Mouse (Mus musculus) kidney, embryonic 15.5 days (tissue): ENCODE measurements at regions not wholly inside any gene's neighbourhood (a gene's known extent, or its start where the extent isn't known, plus 50 kb on each side); places are given as distances from the start of the nearest gene placed in this dataset.

Experiments used
- ATAC-seq: fragments of 200-750 bp; cut with Nextera tagmentation; replicated peaks from 2 replicates; pipeline ENCODE4 v1.8.0; 2017; ENCODE audit warnings: moderate TSS enrichment; ENCODE audit not compliant: low FRiP score
- H3K27ac ChIP-seq: fragments of 300-500 bp; sonication (generic); 2 replicates; pipeline ENCODE4 v1.5.1; 2015; ENCODE audit warnings: mild to moderate bottlenecking, inconsistent platforms
- H3K27me3 ChIP-seq: fragments of 300-500 bp; sonication (generic); 2 replicates; pipeline ENCODE4 v1.6.1; 2015; ENCODE audit warnings: inconsistent platforms
- H3K36me3 ChIP-seq: fragments of 300-500 bp; sonication (generic); 2 replicates; pipeline ENCODE4 v1.6.1; 2015; ENCODE audit warnings: inconsistent platforms
- H3K4me1 ChIP-seq: fragments of 300-500 bp; sonication (generic); 2 replicates; pipeline ENCODE4 v1.6.1; 2015; ENCODE audit warnings: inconsistent platforms
- H3K4me2 ChIP-seq: fragments of 300-500 bp; sonication (generic); 2 replicates; pipeline ENCODE4 v1.6.1; 2015; ENCODE audit warnings: moderate library complexity, mild to moderate bottlenecking, inconsistent platforms
- H3K4me3 ChIP-seq: fragments of 300-500 bp; sonication (generic); replicated peaks from 2 replicates; pipeline ENCODE4 v1.5.1; 2015; ENCODE audit warnings: mild to moderate bottlenecking, inconsistent platforms
- H3K9ac ChIP-seq: fragments of 300-500 bp; sonication (generic); 2 replicates; pipeline ENCODE4 v1.6.1; 2015; ENCODE audit warnings: mild to moderate bottlenecking, inconsistent platforms
- H3K9me3 ChIP-seq: fragments of 300-500 bp; sonication (generic); replicated peaks from 2 replicates; pipeline ENCODE4 v1.6.1; 2016; ENCODE audit warnings: inconsistent platforms
- WGBS: fragments of 180-500 bp; shearing (Covaris S2); methylation state at CpG from one replicate; pipeline ENCODE4 v1.1.7; 2015; ENCODE audit warnings: mixed read lengths; 5-methylcytosine and 5-hydroxymethylcytosine counted together

DNA sequence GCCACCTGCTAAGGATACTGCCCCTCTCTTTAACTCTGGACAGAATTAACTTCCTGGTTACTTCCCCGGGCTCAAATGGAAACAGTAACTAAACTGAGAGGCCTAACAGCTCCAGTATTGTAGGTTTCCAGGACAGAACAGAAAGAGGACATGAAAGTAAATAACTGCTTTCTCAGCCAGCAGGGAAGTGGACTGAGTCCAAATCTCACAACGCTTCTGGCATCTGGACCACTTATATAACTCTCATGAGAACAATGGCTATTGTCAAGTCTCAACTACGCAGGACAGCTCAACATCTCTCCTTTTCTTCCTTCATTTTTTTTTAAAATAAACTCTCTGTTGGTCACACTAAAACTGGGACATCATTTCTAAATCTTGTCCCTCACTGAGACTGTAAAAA, 594.8 kb downstream of the Rapgef2 start:
- Histone ChIP-seq H3K9me3 (no peaks in the 10 kb centered on the region), H3K36me3 (no peaks in the 10 kb centered on the region), H3K4me2 (no peak overlapping the region), H3K4me3 (no peak overlapping the region), H3K27me3 (no peaks in the 10 kb centered on the region), H3K4me1 (no peaks in the 10 kb centered on the region), H3K27ac (no peak overlapping the region), H3K9ac (no peak overlapping the region)
- no peak for ATAC-seq
- WGBS, result 37% methylated on average over 3 of the region's 3 CpGs

DNA sequence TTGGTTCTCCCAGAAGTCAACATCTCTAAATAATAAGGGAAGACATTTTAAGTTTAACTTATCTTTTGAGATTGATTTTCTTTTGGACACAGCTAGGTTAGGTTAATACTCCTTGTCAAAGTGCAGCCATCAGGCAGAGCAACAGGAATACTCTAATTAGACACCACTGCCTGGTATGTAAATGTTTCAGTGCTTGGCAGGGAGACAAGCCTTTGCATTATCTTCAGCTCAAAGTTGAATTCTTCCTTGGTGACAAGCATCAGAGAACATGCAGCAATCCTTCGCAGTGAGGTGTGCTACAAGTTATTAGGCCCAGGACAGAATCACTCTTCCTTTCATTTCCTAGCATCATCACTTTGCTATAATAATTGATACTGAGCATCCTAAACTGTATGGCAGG, 608.7 kb downstream of the Rapgef2 start:
- whole genome bisulfite sequencing, result 86% methylated on average over 1 of the region's 1 CpGs
- H3K9me3 ChIP-seq, result no peaks in the 10 kb centered on the region

DNA sequence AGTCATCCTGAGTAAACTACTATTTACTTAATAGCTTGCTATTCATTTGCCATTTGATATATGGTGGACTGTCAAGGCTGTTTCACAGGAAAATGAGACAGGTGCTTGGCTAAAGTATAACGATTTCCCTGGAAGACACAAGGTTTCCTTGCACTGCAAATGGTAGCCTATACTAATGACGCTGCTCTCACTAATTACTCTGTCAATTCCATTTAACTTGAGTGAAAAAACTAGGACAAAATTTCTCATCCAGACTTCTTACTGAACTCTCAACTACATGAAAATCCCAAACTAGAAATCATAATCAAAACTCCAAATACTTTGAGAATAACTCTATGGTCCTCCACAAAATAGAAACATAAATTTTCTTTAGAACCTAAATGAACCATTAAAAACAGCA, 609.5 kb downstream of the Rapgef2 start:
- no peak for ATAC-seq
- 84% methylated on average over 2 of the region's 2 CpGs for WGBS
- H3K27ac ChIP-seq, result no peak overlapping the region

More for the DNA sequence above, 608.7 kb downstream of the Rapgef2 start:
- Histone ChIP-seq H3K4me3 (no peak overlapping the region), H3K9ac (no peak overlapping the region), H3K4me1 (no peaks in the 10 kb centered on the region), H3K36me3 (no peaks in the 10 kb centered on the region), H3K4me2 (no peak overlapping the region), H3K27ac (no peak overlapping the region), H3K27me3 (no peaks in the 10 kb centered on the region)
- ATAC-seq, result no peak

DNA sequence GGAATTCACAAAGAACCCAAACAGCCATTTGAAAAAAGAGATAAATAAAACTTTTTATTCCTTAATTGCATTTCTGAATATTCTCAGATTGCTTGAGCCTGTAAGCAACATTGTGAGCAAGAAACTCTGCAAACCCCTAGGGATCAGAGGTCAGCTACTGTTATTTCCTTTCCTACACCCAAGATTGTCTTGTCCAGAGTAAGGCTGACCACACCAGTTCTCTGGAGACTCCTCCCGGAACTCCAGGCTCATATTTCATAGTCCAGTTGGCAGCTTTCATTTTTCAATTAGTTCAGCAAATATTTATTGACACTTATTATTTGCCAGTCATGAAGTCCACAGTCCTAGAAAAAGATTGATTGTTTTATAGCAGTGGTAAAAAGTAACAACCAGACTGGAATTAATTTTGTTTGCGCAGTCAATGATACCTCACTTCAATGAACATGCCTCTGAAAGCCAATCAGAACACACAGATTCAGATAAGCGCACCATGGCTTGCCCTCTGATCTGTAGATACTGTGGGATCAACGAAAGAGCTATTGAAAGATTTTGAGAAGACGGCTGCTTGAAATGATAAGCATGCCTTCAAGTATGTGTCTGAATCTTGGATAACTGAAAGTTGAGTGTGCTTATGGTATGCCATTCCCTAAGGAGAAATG, 611.7 kb downstream of the Rapgef2 start:
- WGBS, result 72% methylated on average over 5 of the region's 5 CpGs
- no peaks in the 10 kb centered on the region for H3K36me3 ChIP-seq
- no peak overlapping the region for H3K9ac ChIP-seq
- no peak overlapping the region for H3K27ac ChIP-seq
- no peaks in the 10 kb centered on the region for H3K27me3 ChIP-seq
- no peaks in the 10 kb centered on the region for H3K4me1 ChIP-seq
- ATAC-seq, result no peak
- H3K4me3 ChIP-seq, result no peak overlapping the region
- no peaks in the 10 kb centered on the region for H3K9me3 ChIP-seq
- H3K4me2 ChIP-seq, result no peak overlapping the region

More for the DNA sequence above, 609.5 kb downstream of the Rapgef2 start:
- no peak overlapping the region for H3K4me2 ChIP-seq
- H3K27me3 ChIP-seq, result no peaks in the 10 kb centered on the region
- no peaks in the 10 kb centered on the region for H3K4me1 ChIP-seq
- no peak overlapping the region for H3K4me3 ChIP-seq
- H3K9ac ChIP-seq, result no peak overlapping the region
- no peaks in the 10 kb centered on the region for H3K36me3 ChIP-seq
- no peaks in the 10 kb centered on the region for H3K9me3 ChIP-seq

DNA sequence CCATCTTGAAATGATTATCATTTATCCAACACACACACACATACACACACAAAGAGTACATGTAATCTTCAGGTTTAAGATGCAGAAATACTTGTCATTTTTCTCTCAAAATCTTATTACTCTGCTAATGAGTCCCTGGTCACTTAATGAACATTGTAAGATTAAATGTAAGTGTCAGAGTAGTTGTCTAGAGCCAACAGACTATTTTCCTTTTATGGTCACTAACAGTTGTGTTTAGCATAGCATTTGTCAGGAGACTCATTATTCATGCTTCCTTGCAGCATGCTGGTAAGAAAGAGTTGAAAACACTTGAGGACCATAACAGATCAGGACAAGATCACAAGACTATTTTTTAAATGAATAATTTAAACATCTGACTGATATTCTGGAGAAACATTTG, 618.3 kb downstream of the Rapgef2 start:
- H3K9ac ChIP-seq, result no peak overlapping the region

DNA sequence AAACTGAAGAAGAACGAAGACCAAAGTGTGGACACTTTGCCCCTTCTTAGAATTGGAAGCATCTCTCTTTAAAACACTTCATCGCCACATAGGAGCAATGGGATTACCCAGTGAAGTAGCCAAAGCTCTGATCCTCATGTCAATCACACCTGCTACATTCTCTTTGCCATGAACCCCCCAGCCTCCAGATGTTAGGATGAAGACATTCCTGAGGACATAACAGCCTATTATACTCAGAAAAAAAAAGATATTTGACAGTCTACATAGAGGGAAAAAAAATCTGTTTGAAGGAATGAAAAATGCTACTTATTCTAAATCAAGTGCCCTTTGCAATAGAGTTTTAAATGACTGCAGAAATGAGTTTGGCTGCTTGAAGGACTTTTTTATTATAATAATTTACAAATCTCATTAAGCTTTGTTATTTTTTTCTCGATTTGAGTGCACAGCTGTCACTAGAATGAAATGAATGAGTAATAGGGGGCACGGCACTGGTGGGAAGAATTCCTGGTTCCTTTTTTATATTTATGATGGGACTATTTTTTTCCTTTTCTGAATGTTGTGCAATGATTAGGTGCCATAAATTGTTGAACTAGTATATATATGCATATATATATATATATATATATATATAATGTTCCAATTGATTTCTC, 618.8 kb downstream of the Rapgef2 start:
- Histone ChIP-seq H3K36me3 (no peaks in the 10 kb centered on the region), H3K27ac (no peak overlapping the region), H3K27me3 (no peaks in the 10 kb centered on the region), H3K4me3 (no peak overlapping the region), H3K4me2 (no peak overlapping the region), H3K4me1 (no peaks in the 10 kb centered on the region), H3K9me3 (no peaks in the 10 kb centered on the region), H3K9ac (no peak overlapping the region)
- 55% methylated on average over 4 of the region's 4 CpGs for WGBS
- ATAC-seq, result 0 out of 2 replicates have a peak, but pooled peaks have one; percentile 62

More for the DNA sequence above, 618.3 kb downstream of the Rapgef2 start:
- H3K4me3 ChIP-seq, result no peak overlapping the region
- no peaks in the 10 kb centered on the region for H3K9me3 ChIP-seq
- H3K27me3 ChIP-seq, result no peaks in the 10 kb centered on the region
- no peak overlapping the region for H3K4me2 ChIP-seq
- H3K36me3 ChIP-seq, result no peaks in the 10 kb centered on the region
- no peak overlapping the region for H3K27ac ChIP-seq
- peak; percentile 56; the same call in 1 of the 2 replicates for ATAC-seq
- no peaks in the 10 kb centered on the region for H3K4me1 ChIP-seq

DNA sequence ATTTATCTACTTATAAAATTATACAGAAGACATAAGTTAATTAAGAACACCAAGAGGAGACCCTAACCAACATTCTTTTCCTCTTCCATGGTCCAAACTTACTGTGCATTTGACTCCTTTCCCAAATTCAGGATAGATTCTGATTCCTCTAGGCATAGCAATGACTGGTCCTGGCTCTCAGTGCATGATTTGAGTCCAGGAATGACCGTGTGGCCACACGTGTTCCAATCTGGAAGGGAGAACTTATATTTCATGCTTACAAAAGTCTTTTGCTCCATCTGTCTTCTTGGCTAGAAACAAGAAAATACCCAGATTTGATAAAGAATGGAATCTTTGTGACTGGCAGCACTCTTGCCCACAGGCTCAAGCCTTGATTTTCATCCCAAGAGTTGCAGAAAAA, 638.2 kb downstream of the Rapgef2 start:
- Histone ChIP-seq H3K27me3 (no peaks in the 10 kb centered on the region), H3K36me3 (no peaks in the 10 kb centered on the region), H3K9ac (no peak overlapping the region), H3K4me3 (no peak overlapping the region), H3K27ac (no peak overlapping the region), H3K4me2 (no peak overlapping the region), H3K4me1 (no peaks in the 10 kb centered on the region), H3K9me3 (no peaks in the 10 kb centered on the region)
- 84% methylated on average over 2 of the region's 2 CpGs for WGBS
- ATAC-seq, result no peak

DNA sequence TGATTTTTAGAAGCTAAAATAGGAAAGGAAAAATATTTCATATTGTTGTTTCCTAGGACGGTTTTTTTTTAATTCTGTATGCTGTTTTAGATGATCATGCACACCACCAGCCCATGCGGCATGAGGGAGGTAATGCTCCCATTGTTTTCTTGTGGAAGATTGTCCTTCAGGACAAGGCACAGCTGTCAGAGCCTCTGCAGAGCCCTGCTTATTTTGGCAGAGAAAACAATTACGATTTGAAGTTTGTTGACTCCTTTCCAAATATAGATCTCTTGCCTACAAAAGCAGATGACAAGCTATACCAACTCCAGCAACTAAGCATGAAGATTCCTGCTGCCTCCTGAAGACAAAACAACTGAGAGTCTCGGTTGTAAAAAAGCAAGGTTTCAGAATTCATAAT, 650.9 kb downstream of the Rapgef2 start:
- no peaks in the 10 kb centered on the region for H3K27me3 ChIP-seq
- H3K9me3 ChIP-seq, result peaks cover 16% of the 10 kb centered on the region
- WGBS, result 27% methylated on average over 4 of the region's 4 CpGs
- no peak overlapping the region for H3K4me2 ChIP-seq
- H3K4me3 ChIP-seq, result no peak overlapping the region
- H3K4me1 ChIP-seq, result peaks cover 5% of the 10 kb centered on the region; the same call in 1 of the 2 replicates
- no peak overlapping the region for H3K27ac ChIP-seq
- H3K9ac ChIP-seq, result no peak overlapping the region
- H3K36me3 ChIP-seq, result no peaks in the 10 kb centered on the region
- ATAC-seq, result no peak

DNA sequence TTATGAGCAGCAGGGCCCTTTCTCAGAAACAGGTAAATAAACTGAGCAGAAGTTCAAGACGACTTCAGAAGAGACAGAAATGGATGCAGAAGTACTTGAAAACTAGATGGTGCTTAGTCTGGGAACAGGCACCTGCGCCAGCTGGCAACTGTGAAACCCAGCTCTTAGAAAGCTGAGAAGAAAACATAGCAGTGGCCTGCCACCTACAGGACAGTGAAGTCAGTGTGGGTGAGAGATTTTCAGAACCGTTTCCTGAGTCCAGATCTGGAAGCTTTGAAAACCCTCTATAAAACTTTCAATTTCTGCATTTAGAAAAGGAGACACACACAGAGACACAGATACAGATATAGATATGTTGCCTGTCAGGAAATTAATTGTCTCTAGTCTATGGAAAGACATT, 667.4 kb downstream of the Rapgef2 start:
- H3K27ac ChIP-seq, result no peak overlapping the region
- 37% methylated on average over 3 of the region's 3 CpGs for WGBS
- H3K27me3 ChIP-seq, result no peaks in the 10 kb centered on the region
- no peak for ATAC-seq
- H3K9me3 ChIP-seq, result no peaks in the 10 kb centered on the region
- no peak overlapping the region for H3K4me2 ChIP-seq
- no peak overlapping the region for H3K9ac ChIP-seq
- H3K4me1 ChIP-seq, result no peaks in the 10 kb centered on the region
- no peaks in the 10 kb centered on the region for H3K36me3 ChIP-seq
- H3K4me3 ChIP-seq, result no peak overlapping the region

DNA sequence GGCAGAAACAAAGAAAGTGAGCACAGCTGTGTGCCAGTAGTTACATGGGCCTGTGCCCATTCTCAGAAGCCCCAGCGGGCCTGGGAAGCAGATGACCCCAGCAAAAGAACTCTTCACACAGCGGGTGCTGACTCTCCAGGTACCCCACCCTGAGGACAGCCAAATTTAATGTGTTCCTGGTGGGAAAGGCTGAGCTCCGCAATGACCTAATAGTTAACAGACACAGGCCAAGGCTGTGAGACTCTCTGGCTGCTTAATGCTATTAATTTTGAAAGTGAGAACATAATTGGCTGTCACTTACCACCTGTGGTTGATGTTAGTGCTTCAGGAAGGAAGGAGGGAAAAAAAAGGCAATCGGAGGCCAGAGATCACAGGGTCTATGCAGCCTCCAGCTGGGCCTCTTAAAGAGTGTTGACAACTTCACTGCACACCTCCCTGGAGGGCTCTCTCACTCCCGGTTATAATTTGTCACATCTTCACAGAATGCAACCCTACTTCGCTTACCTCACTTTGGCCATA, 691.5 kb downstream of the Rapgef2 start:
- Histone ChIP-seq H3K36me3 (no peaks in the 10 kb centered on the region), H3K9me3 (no peaks in the 10 kb centered on the region), H3K4me2 (peak overlapping the region; percentile 26), H3K27me3 (no peaks in the 10 kb centered on the region), H3K4me3 (no peak overlapping the region), H3K4me1 (0 out of 2 replicates have a peak, but pooled peaks cover 8% of the 10 kb centered on the region), H3K9ac (no peak overlapping the region), H3K27ac (0 out of 2 replicates have a peak overlapping the region, but pooled peaks have one; percentile 48)
- WGBS, result 10% methylated on average over 6 of the region's 6 CpGs
- peak; percentile 86 for ATAC-seq

DNA sequence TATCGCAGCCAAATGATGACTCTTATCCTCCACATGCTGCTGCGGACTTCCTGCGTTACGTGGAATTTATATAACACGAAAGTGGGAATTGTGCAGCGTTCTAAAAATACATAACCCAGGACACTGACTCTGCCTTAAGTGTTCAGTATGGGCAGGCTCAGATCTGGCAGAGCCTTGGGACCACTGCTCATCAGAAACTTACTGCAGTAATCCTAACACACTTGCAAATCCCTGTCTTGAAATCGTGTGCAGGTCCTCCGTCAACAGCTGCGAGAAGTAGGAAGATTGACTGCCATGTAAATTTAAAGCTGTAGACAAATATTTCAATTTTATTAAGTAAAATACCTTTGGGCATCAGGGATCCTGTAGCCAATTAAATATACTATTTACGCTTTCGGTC, 692.0 kb downstream of the Rapgef2 start:
- peak overlapping the region; percentile 26; the same call in 1 of the 2 replicates for H3K4me2 ChIP-seq
- H3K36me3 ChIP-seq, result no peaks in the 10 kb centered on the region
- 0 out of 2 replicates have a peak, but pooled peaks cover 8% of the 10 kb centered on the region for H3K4me1 ChIP-seq
- H3K27me3 ChIP-seq, result no peaks in the 10 kb centered on the region
- no peak overlapping the region for H3K9ac ChIP-seq
- H3K27ac ChIP-seq, result 0 out of 2 replicates have a peak overlapping the region, but pooled peaks have one; percentile 48
- 60% methylated on average over 11 of the region's 11 CpGs for WGBS
- H3K9me3 ChIP-seq, result no peaks in the 10 kb centered on the region
- no peak for ATAC-seq
- no peak overlapping the region for H3K4me3 ChIP-seq

DNA sequence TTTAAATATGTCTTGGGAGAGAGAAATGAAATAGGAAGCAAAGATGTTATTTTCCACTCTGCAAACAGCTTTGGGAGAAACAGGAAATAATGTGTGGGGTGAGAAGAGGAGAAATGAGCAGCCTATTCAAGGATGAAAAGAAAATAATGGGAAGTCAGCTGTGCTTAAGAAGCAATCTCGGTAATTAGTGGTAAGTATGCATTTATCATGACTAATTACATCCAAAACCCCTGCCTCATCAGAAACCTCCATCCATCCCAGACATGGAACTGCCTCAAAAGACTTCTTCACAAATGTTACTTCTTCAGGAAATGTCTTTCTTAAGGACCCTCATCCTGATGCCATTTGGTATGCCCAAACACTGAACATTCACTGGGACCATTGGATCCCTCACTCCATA, 699.7 kb downstream of the Rapgef2 start:
- Histone ChIP-seq H3K9ac (no peak overlapping the region), H3K4me3 (no peak overlapping the region), H3K4me1 (no peaks in the 10 kb centered on the region), H3K4me2 (no peak overlapping the region), H3K36me3 (no peaks in the 10 kb centered on the region), H3K9me3 (no peaks in the 10 kb centered on the region), H3K27me3 (no peaks in the 10 kb centered on the region), H3K27ac (no peak overlapping the region)
- no peak for ATAC-seq
- WGBS, result 55% methylated on average over 1 of the region's 1 CpGs
